Mouse (Mus musculus): ENCODE results near the gene Rrbp1. TPM values are rescaled to one million over a fixed set of nuclear protein-coding genes. Genes with fewer than 3 reads are reported as not detected.

The Rrbp1 gene
- total RNA-seq, 2 experiments from 2014 or later = 40.8 to 43.1 TPM

Other genes starting within 250 kb of the Rrbp1 start
- gene Bfsp1, start 148.1 kb downstream of the Rrbp1 start, total RNA-seq (2021) = under 1 TPM; 0.28 to 0.37 TPM
- 10 to 100 TPM; 21.0 to 27.2 TPM for gene Dstn, start 95.9 kb downstream of the Rrbp1 start, total RNA-seq (2021)
- not detected for gene Banf2, start 21.8 kb upstream of the Rrbp1 start, total RNA-seq (2021)